Mouse (Mus musculus): ENCODE measurements around the gene Olfr1013. TPM values are rescaled to one million over a fixed set of nuclear protein-coding genes. Genes with fewer than 3 reads are reported as not detected.

The Olfr1013 gene
- polyA plus RNA-seq (2015; fragmentation: Nextera tagmentation; extraction: Ambion mirVana): not detected in 2 replicates

- Histone ChIP-seq H3K9me3 (no peaks in the 10 kb centered on the region), H3K4me1 (no peaks in the 10 kb centered on the region), H3K9ac (replicated peaks) (no peak within 1 kb of the TSS), H3K27me3 (no peaks in the 10 kb centered on the region), H3K4me3 (no peak within 1 kb of the TSS), H3K36me3 (no peaks in the 10 kb centered on the region), H3K4me2 (replicated peaks) (no peak within 1 kb of the TSS), H3K27ac (replicated peaks) (no peak within 1 kb of the TSS)
- no peak for ATAC-seq (replicated peaks)
Measured at GRCm38 (mm10) chr2:85766798-85767197, at the start of gene Olfr1013. Olfr1013 (plus strand) TSS chr2:85767098.

DNA sequence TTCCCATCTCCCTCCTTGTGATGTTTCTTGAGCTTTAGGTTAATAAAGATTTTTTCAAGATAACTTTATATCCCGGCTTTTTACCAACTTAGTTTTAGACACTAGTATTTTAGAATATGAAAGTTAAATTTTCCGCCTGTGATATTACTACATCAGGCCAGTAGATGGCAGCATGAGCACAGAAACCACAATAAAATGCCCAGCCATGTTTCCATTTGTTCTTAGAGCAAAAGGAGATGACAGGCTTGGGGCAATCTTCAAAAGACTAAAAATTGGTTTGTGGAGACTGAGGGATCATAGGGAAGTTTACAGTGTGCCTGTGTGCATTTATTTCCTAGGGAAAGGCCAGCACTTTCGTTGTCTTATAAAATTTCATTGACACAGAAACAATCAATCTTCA, 41.1 kb upstream of the Olfr1013 start:
- no peak overlapping the region for H3K27ac ChIP-seq (replicated peaks)
- H3K4me3 ChIP-seq: no peak overlapping the region
- WGBS: 19% methylated on average over 3 of the region's 3 CpGs
- ATAC-seq (replicated peaks): peak; percentile 64; the same call in 1 of the 2 replicates
- no peaks in the 10 kb centered on the region for H3K4me1 ChIP-seq
- H3K27me3 ChIP-seq: no peaks in the 10 kb centered on the region
- no peaks in the 10 kb centered on the region for H3K36me3 ChIP-seq
- H3K4me2 ChIP-seq (replicated peaks): no peak overlapping the region
- H3K9me3 ChIP-seq: no peaks in the 10 kb centered on the region
- no peak overlapping the region for H3K9ac ChIP-seq (replicated peaks)

GRCm38 (mm10) chr2:85753822-85754221, 13.1 kb upstream of the Olfr1013 start:
- no peaks in the 10 kb centered on the region for H3K36me3 ChIP-seq

DNA sequence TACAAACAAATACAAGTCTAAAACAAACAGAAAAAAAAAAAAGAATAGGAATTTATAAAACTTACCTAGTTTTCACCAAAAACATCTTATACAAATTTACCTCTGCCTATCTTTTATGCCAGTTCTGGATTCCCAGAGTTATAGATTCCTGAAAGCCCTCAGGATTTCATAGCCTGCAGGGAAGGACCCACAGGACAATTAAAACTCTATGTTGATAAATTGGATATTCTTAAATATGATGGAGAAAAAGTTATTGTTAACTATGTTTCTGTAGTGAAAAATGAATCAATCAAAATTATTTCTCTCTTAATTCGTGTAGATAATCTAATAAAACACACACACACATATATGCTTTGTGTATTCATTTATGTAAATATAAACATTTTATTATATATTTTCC, 4.2 kb upstream of the Olfr1013 start, which contains the start of gene Olfr1012:
Gene Olfr1012 (minus strand): TSS at position 101 of the 400 bp plus-strand sequence.
- H3K27me3 ChIP-seq: no peaks in the 10 kb centered on the region
- no peak within 1 kb of the TSS for H3K9ac ChIP-seq (replicated peaks)
- H3K4me2 ChIP-seq (replicated peaks): no peak within 1 kb of the TSS
- H3K36me3 ChIP-seq: no peaks in the 10 kb centered on the region
- 71% methylated on average over 1 of the region's 1 CpGs for WGBS
- no peak for ATAC-seq (replicated peaks)
- no peak within 1 kb of the TSS for H3K27ac ChIP-seq (replicated peaks)
- no peaks in the 10 kb centered on the region for H3K4me1 ChIP-seq
- H3K9me3 ChIP-seq: no peaks in the 10 kb centered on the region
- H3K4me3 ChIP-seq: no peak within 1 kb of the TSS

More at GRCm38 (mm10) chr2:85753822-85754221, 13.1 kb upstream of the Olfr1013 start:
- no peak overlapping the region for H3K4me2 ChIP-seq (replicated peaks)
- 82% methylated on average over 4 of the region's 4 CpGs for WGBS
- no peaks in the 10 kb centered on the region for H3K4me1 ChIP-seq
- H3K4me3 ChIP-seq: no peak overlapping the region
- H3K27ac ChIP-seq (replicated peaks): no peak overlapping the region
- ATAC-seq (replicated peaks): no peak
- no peaks in the 10 kb centered on the region for H3K27me3 ChIP-seq
- H3K9ac ChIP-seq (replicated peaks): no peak overlapping the region
- no peaks in the 10 kb centered on the region for H3K9me3 ChIP-seq

DNA sequence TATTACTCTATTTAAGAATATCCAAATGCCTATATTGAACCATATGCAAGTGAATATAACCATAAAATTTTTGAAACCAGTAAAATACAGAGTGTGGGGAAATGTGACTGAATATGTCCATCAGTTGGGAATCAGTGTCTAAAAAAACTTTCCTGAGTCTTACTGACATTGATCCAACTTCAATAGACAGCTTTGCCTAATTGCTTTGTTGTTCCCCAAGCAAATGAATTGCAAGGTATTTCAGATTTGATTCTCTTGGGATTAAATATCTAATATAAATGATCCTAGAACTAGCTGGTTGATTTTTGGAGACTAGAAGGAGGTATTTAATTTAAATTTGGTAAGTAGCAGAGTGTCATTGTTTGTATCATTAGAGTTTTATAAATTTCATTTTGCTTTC, 5.5 kb downstream of the Olfr1013 start, which contains the start of gene Olfr1014:
Gene Olfr1014 (plus strand): TSS at position 301 of the 400 bp plus-strand sequence.
- H3K4me3 ChIP-seq: no peak within 1 kb of the TSS
- H3K27ac ChIP-seq (replicated peaks): no peak within 1 kb of the TSS
- H3K9me3 ChIP-seq: no peaks in the 10 kb centered on the region
- H3K27me3 ChIP-seq: no peaks in the 10 kb centered on the region
- no peaks in the 10 kb centered on the region for H3K36me3 ChIP-seq
- ATAC-seq (replicated peaks): no peak
- H3K9ac ChIP-seq (replicated peaks): no peak within 1 kb of the TSS
- no peak within 1 kb of the TSS for H3K4me2 ChIP-seq (replicated peaks)
- no peaks in the 10 kb centered on the region for H3K4me1 ChIP-seq

DNA sequence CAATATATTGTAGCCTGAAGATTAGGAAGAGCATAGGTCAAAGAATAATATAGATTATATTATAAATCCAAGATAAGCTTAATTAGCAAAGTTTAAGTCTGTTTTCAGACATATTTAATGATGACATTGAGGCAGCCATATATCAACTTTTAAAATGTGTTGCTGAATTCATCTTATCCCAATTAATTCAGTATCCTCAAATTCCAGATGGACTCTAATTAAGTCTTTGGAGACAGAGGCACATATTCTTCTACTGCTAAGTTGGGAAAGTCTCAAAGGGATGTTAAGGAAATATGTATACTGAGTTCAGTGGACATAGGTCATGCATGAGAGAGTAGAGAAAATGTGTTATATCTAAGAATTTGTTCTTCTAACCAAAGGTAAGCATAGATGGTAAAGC, 14.8 kb downstream of the Olfr1013 start, which contains the start of gene Olfr1015:
Gene Olfr1015 (plus strand): TSS at position 301 of the 400 bp plus-strand sequence.
- no peak within 1 kb of the TSS for H3K4me3 ChIP-seq
- no peak within 1 kb of the TSS for H3K27ac ChIP-seq (replicated peaks)
- no peaks in the 10 kb centered on the region for H3K4me1 ChIP-seq
- H3K36me3 ChIP-seq: no peaks in the 10 kb centered on the region
- H3K9me3 ChIP-seq: no peaks in the 10 kb centered on the region
- no peak for ATAC-seq (replicated peaks)
- H3K4me2 ChIP-seq (replicated peaks): no peak within 1 kb of the TSS
- H3K27me3 ChIP-seq: no peaks in the 10 kb centered on the region
- H3K9ac ChIP-seq (replicated peaks): no peak within 1 kb of the TSS

- 11% methylated on average over 2 of the region's 2 CpGs for WGBS
- Histone ChIP-seq H3K9me3 (no peaks in the 10 kb centered on the region), H3K4me3 (no peak overlapping the region), H3K9ac (replicated peaks) (no peak overlapping the region), H3K4me1 (no peaks in the 10 kb centered on the region), H3K27me3 (no peaks in the 10 kb centered on the region), H3K27ac (replicated peaks) (no peak overlapping the region), H3K4me2 (replicated peaks) (no peak overlapping the region), H3K36me3 (no peaks in the 10 kb centered on the region)
- no peak for ATAC-seq (replicated peaks)
Measured at GRCm38 (mm10) chr2:85792331-85792730, 25.4 kb downstream of the Olfr1013 start.

DNA sequence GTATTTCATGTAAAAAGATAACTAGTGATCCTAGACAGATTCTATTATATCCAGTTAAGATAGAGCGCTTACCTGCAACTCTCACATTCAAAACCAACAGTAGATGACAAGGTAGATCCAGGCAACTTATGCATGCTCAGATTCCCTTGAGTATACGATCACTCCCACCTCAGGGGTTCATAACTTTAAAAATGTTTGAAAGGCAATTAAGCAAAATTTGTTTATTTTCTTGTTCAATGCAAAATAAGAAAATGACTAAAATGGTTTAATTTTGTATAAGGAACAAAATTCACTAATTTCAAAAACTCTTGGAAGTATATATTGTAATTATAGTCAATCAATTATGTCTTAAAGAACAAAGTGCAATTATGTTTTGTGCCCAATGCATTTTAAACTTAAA, 35.5 kb downstream of the Olfr1013 start, which contains the start of gene Olfr1016:
Gene Olfr1016 (minus strand): TSS at position 101 of the 400 bp plus-strand sequence.
- no peaks in the 10 kb centered on the region for H3K36me3 ChIP-seq
- H3K4me3 ChIP-seq: no peak within 1 kb of the TSS
- no peaks in the 10 kb centered on the region for H3K27me3 ChIP-seq
- no peak within 1 kb of the TSS for H3K9ac ChIP-seq (replicated peaks)
- H3K4me2 ChIP-seq (replicated peaks): no peak within 1 kb of the TSS
- no peaks in the 10 kb centered on the region for H3K9me3 ChIP-seq
- no peak within 1 kb of the TSS for H3K27ac ChIP-seq (replicated peaks)
- 93% methylated on average over 2 of the region's 2 CpGs for WGBS
- H3K4me1 ChIP-seq: no peaks in the 10 kb centered on the region
- ATAC-seq (replicated peaks): no peak

DNA sequence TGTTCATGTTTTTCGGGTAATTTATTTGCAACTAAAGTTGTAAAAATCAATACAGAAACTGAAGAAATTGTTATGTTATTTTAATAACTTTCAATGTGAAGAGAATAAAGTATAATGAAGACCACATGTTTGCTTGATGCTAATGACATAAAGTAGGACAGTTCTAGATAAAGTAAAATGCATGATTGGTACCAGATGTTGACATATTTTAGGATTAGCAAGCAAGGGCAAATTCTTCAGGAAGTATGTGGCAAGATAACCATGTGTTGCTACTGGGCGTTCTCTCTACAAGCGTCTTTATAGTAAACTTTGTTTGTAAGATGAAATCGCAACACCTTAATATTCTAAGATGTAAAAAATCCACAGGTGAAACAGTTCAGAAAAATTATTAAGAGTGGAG, 37.6 kb downstream of the Olfr1013 start:
- 95% methylated on average over 4 of the region's 4 CpGs for WGBS
- Histone ChIP-seq H3K9me3 (no peaks in the 10 kb centered on the region), H3K27ac (replicated peaks) (no peak overlapping the region), H3K9ac (replicated peaks) (no peak overlapping the region), H3K4me1 (no peaks in the 10 kb centered on the region), H3K27me3 (no peaks in the 10 kb centered on the region), H3K4me2 (replicated peaks) (no peak overlapping the region), H3K4me3 (no peak overlapping the region), H3K36me3 (no peaks in the 10 kb centered on the region)
- ATAC-seq (replicated peaks): no peak

GRCm38 (mm10) chr2:85818179-85818578, 51.3 kb downstream of the Olfr1013 start, which contains the start of gene Olfr1018:
Olfr1018 (plus strand) TSS chr2:85818479.
- no peak within 1 kb of the TSS for H3K27ac ChIP-seq (replicated peaks)
- no peak for ATAC-seq (replicated peaks)
- H3K9me3 ChIP-seq: no peaks in the 10 kb centered on the region
- no peaks in the 10 kb centered on the region for H3K36me3 ChIP-seq
- no peak within 1 kb of the TSS for H3K4me2 ChIP-seq (replicated peaks)
- H3K4me1 ChIP-seq: no peaks in the 10 kb centered on the region
- H3K9ac ChIP-seq (replicated peaks): no peak within 1 kb of the TSS
- H3K27me3 ChIP-seq: no peaks in the 10 kb centered on the region
- no peak within 1 kb of the TSS for H3K4me3 ChIP-seq

Other genes with a start within 250 kb of the Olfr1013 start
- not detected in 2 replicates for gene 4833423E24Rik, start 248.1 kb upstream of the Olfr1013 start, polyA plus RNA-seq (2015; fragmentation: Nextera tagmentation; extraction: Ambion mirVana)
- not detected in 2 replicates for gene Olfr996, start 187.9 kb upstream of the Olfr1013 start, polyA plus RNA-seq (2015; fragmentation: Nextera tagmentation; extraction: Ambion mirVana)
- gene Olfr998, start 178.2 kb upstream of the Olfr1013 start, polyA plus RNA-seq (2015; fragmentation: Nextera tagmentation; extraction: Ambion mirVana): not detected in 2 replicates
- not detected in 2 replicates for gene Olfr1000, start 155.2 kb upstream of the Olfr1013 start, polyA plus RNA-seq (2015; fragmentation: Nextera tagmentation; extraction: Ambion mirVana)
- gene Olfr1002, start 116.4 kb upstream of the Olfr1013 start, polyA plus RNA-seq (2015; fragmentation: Nextera tagmentation; extraction: Ambion mirVana): not detected in 2 replicates
- gene Olfr154, start 102.6 kb upstream of the Olfr1013 start, polyA plus RNA-seq (2015; fragmentation: Nextera tagmentation; extraction: Ambion mirVana): not detected in 2 replicates
- gene Olfr1006, start 88.3 kb upstream of the Olfr1013 start, polyA plus RNA-seq (2015; fragmentation: Nextera tagmentation; extraction: Ambion mirVana): not detected in 2 replicates
- not detected in 2 replicates for gene Olfr1008, start 77.7 kb upstream of the Olfr1013 start, polyA plus RNA-seq (2015; fragmentation: Nextera tagmentation; extraction: Ambion mirVana)
- not detected in 2 replicates for gene Olfr1009, start 51.7 kb upstream of the Olfr1013 start, polyA plus RNA-seq (2015; fragmentation: Nextera tagmentation; extraction: Ambion mirVana)
- not detected in 2 replicates for gene Olfr1012, start 4.3 kb upstream of the Olfr1013 start, polyA plus RNA-seq (2015; fragmentation: Nextera tagmentation; extraction: Ambion mirVana)
- not detected in 2 replicates for gene Olfr1014, start 5.6 kb downstream of the Olfr1013 start, polyA plus RNA-seq (2015; fragmentation: Nextera tagmentation; extraction: Ambion mirVana)
- not detected in 2 replicates for gene Olfr1015, start 14.9 kb downstream of the Olfr1013 start, polyA plus RNA-seq (2015; fragmentation: Nextera tagmentation; extraction: Ambion mirVana)
- not detected in 2 replicates for gene Olfr1016, start 35.4 kb downstream of the Olfr1013 start, polyA plus RNA-seq (2015; fragmentation: Nextera tagmentation; extraction: Ambion mirVana)
- not detected in 2 replicates for gene Olfr1018, start 51.4 kb downstream of the Olfr1013 start, polyA plus RNA-seq (2015; fragmentation: Nextera tagmentation; extraction: Ambion mirVana)
- gene Olfr1019, start 78.4 kb downstream of the Olfr1013 start, polyA plus RNA-seq (2015; fragmentation: Nextera tagmentation; extraction: Ambion mirVana): not detected in 2 replicates
- gene Olfr1020, start 79.9 kb downstream of the Olfr1013 start, polyA plus RNA-seq (2015; fragmentation: Nextera tagmentation; extraction: Ambion mirVana): not detected in 2 replicates
- gene Olfr1022, start 101.5 kb downstream of the Olfr1013 start, polyA plus RNA-seq (2015; fragmentation: Nextera tagmentation; extraction: Ambion mirVana): not detected in 2 replicates
- gene Olfr1023, start 118.5 kb downstream of the Olfr1013 start, polyA plus RNA-seq (2015; fragmentation: Nextera tagmentation; extraction: Ambion mirVana): not detected in 2 replicates
- gene Olfr1024, start 138.0 kb downstream of the Olfr1013 start, polyA plus RNA-seq (2015; fragmentation: Nextera tagmentation; extraction: Ambion mirVana): not detected in 2 replicates
- not detected in 2 replicates for gene Olfr1025-ps1, start 148.1 kb downstream of the Olfr1013 start, polyA plus RNA-seq (2015; fragmentation: Nextera tagmentation; extraction: Ambion mirVana)
- not detected in 2 replicates for gene Olfr1026, start 154.5 kb downstream of the Olfr1013 start, polyA plus RNA-seq (2015; fragmentation: Nextera tagmentation; extraction: Ambion mirVana)
- gene Olfr1028, start 183.3 kb downstream of the Olfr1013 start, polyA plus RNA-seq (2015; fragmentation: Nextera tagmentation; extraction: Ambion mirVana): not detected in 2 replicates
- gene Olfr1029, start 206.8 kb downstream of the Olfr1013 start, polyA plus RNA-seq (2015; fragmentation: Nextera tagmentation; extraction: Ambion mirVana): not detected in 2 replicates
- not detected in 2 replicates for gene Olfr1030, start 212.2 kb downstream of the Olfr1013 start, polyA plus RNA-seq (2015; fragmentation: Nextera tagmentation; extraction: Ambion mirVana)
- not detected in 2 replicates for gene Olfr1031, start 223.2 kb downstream of the Olfr1013 start, polyA plus RNA-seq (2015; fragmentation: Nextera tagmentation; extraction: Ambion mirVana)
- not detected in 2 replicates for gene Olfr1032, start 238.4 kb downstream of the Olfr1013 start, polyA plus RNA-seq (2015; fragmentation: Nextera tagmentation; extraction: Ambion mirVana)